Mouse (Mus musculus): Measurements from ENCODE around the gene Tnfsf10. TPM values are rescaled to one million over a fixed set of nuclear protein-coding genes. Genes with fewer than 3 reads are reported as not detected.

Gene Tnfsf10
- total and polyA plus RNA-seq, 2 experiments: 2.2 to 5.0 TPM

DNA sequence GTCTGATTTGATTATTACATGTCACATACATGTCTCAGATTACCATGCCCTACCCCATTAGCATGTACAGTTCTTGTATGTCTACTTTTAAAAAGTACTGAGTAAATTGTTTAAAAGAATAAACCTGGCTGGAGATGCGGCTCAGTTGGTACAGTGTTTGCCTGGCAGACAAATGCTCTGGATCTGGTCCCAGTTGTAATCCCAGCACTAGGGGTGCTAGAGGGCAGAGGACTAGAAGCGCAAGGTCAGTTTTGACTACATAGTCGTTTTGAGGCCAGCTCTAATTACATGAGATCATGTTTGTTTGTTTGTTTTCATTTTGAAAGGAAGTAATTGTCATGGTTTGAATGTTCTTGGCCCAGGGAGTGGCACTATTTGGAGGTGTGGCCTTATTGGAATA lies 68.0 kb downstream of the Tnfsf10 start:
- 41% methylated on average over 3 of the region's 3 CpGs for WGBS
- Histone ChIP-seq H3K27me3 (ENCODE audit: control insufficient read depth, insufficient read depth, low read length) (0 out of 2 replicates have a peak, but pooled peaks cover 3% of the 10 kb centered on the region), H3K79me2 (ENCODE audit: control insufficient read depth, insufficient read depth, low read length) (no peaks in the 10 kb centered on the region), H3K9ac (ENCODE audit: low read depth, low read length) (no peak overlapping the region), H3K27ac (replicated peaks; ENCODE audit: insufficient read depth, low read depth, low read length) (no peak overlapping the region), H3K4me1 (ENCODE audit: control insufficient read depth, insufficient read depth, low read length) (no peaks in the 10 kb centered on the region), H3K36me3 (ENCODE audit: control insufficient read depth, insufficient read depth, low read length) (no peaks in the 10 kb centered on the region), H3K4me3 (ENCODE audit: insufficient read depth, low read depth, low read length) (no peak overlapping the region)
- DNase-seq (ENCODE audit: extremely low read depth, low read depth, low spot score): peak; percentile 13
- no peak for TF ChIP-seq POLR2A (IDR thresholded peaks at IDR 0.05; ENCODE audit: extremely low read depth, insufficient read depth, low read length)
- TF ChIP-seq CTCF (IDR thresholded peaks at IDR 0.05; ENCODE audit: low read depth, low read length): no peak

- 75% methylated on average over 1 of the region's 1 CpGs for WGBS
- Histone ChIP-seq H3K4me3 (ENCODE audit: insufficient read depth, low read depth, low read length) (no peak overlapping the region), H3K9ac (ENCODE audit: low read depth, low read length) (no peak overlapping the region), H3K4me1 (ENCODE audit: control insufficient read depth, insufficient read depth, low read length) (no peaks in the 10 kb centered on the region), H3K79me2 (ENCODE audit: control insufficient read depth, insufficient read depth, low read length) (no peaks in the 10 kb centered on the region), H3K27me3 (ENCODE audit: control insufficient read depth, insufficient read depth, low read length) (no peaks in the 10 kb centered on the region; the same call in 1 of the 2 replicates), H3K27ac (replicated peaks; ENCODE audit: insufficient read depth, low read depth, low read length) (no peak overlapping the region), H3K36me3 (ENCODE audit: control insufficient read depth, insufficient read depth, low read length) (no peaks in the 10 kb centered on the region)
- no peak for TF ChIP-seq CTCF (IDR thresholded peaks at IDR 0.05; ENCODE audit: low read depth, low read length)
- no peak for TF ChIP-seq POLR2A (IDR thresholded peaks at IDR 0.05; ENCODE audit: extremely low read depth, insufficient read depth, low read length)
- DNase-seq (ENCODE audit: extremely low read depth, low read depth, low spot score): no peak
These were observed 73.1 kb downstream of the Tnfsf10 start for GRCm38 (mm10) chr3:27389923-27390322.

Other genes starting within 250 kb of the Tnfsf10 start
- 1.8 and 2.2 TPM in 2 replicates for gene Ect2, start 163.2 kb upstream of the Tnfsf10 start, total RNA-seq (2014; rRNA removed)
- gene Ect2, start 163.2 kb upstream of the Tnfsf10 start, polyA plus RNA-seq (2012; rRNA removed): 0.34 and 0.56 TPM in 2 replicates
- 18.2 and 32.5 TPM in 2 replicates for gene Nceh1, start 134.1 kb upstream of the Tnfsf10 start, total RNA-seq (2014; rRNA removed)
- gene Nceh1, start 134.1 kb upstream of the Tnfsf10 start, polyA plus RNA-seq (2012; rRNA removed): 7.9 and 8.9 TPM in 2 replicates
- not detected in 2 replicates for gene Ghsr, start 54.3 kb downstream of the Tnfsf10 start, total RNA-seq (2014; rRNA removed)
- gene Ghsr, start 54.3 kb downstream of the Tnfsf10 start, polyA plus RNA-seq (2012; rRNA removed): not detected in 2 replicates

Data from liver, adult 2 months (tissue).